Mouse (Mus musculus): ENCODE data around the gene Gm21188. TPM values are rescaled to one million over a fixed set of nuclear protein-coding genes. Genes with fewer than 3 reads are reported as not detected.
"Not testable (repeated sequence)": the region's sequence is repeated elsewhere in the genome, so short reads cannot be mapped to it uniquely, and the experiment has no call there.

Gm21188 gene
- polyA plus RNA-seq, 1 experiment: not detected

- not testable (repeated sequence) for H3K27ac ChIP-seq (ENCODE audit: insufficient read depth, low read length); H3K4me3 ChIP-seq (ENCODE audit: insufficient read depth, low read length); H3K4me1 ChIP-seq (ENCODE audit: control insufficient read depth, insufficient read depth, low read length)
These were observed 15.3 kb downstream of the Gm21188 start for GRCm38 (mm10) chr13:120036577-120037115.

GRCm38 (mm10) chr13:120035151-120035550, 16.8 kb downstream of the Gm21188 start:
- H3K4me3 ChIP-seq (ENCODE audit: insufficient read depth, low read length); H3K4me1 ChIP-seq (ENCODE audit: control insufficient read depth, insufficient read depth, low read length): not testable (repeated sequence)

GRCm38 (mm10) chr13:120034637-120035036, 17.4 kb downstream of the Gm21188 start:
- H3K27ac ChIP-seq (ENCODE audit: insufficient read depth, low read length); H3K4me3 ChIP-seq (ENCODE audit: insufficient read depth, low read length); H3K4me1 ChIP-seq (ENCODE audit: control insufficient read depth, insufficient read depth, low read length): not testable (repeated sequence)

More at GRCm38 (mm10) chr13:120035151-120035550, 16.8 kb downstream of the Gm21188 start:
- not testable (repeated sequence) for H3K27ac ChIP-seq (ENCODE audit: insufficient read depth, low read length)

GRCm38 (mm10) chr13:120033516-120034190, 18.3 kb downstream of the Gm21188 start:
- not testable (repeated sequence) for H3K27ac ChIP-seq (ENCODE audit: insufficient read depth, low read length); H3K4me3 ChIP-seq (ENCODE audit: insufficient read depth, low read length); H3K4me1 ChIP-seq (ENCODE audit: control insufficient read depth, insufficient read depth, low read length)

- not testable (repeated sequence) for H3K27ac ChIP-seq (ENCODE audit: insufficient read depth, low read length); H3K4me1 ChIP-seq (ENCODE audit: control insufficient read depth, insufficient read depth, low read length); H3K4me3 ChIP-seq (ENCODE audit: insufficient read depth, low read length)
These were observed 20.3 kb downstream of the Gm21188 start for GRCm38 (mm10) chr13:120031676-120032075.

- H3K4me3 ChIP-seq (ENCODE audit: insufficient read depth, low read length); H3K4me1 ChIP-seq (ENCODE audit: control insufficient read depth, insufficient read depth, low read length); H3K27ac ChIP-seq (ENCODE audit: insufficient read depth, low read length): not testable (repeated sequence)
These were observed 24.6 kb downstream of the Gm21188 start for GRCm38 (mm10) chr13:120027368-120027767.

- H3K4me3 ChIP-seq (ENCODE audit: insufficient read depth, low read length); H3K27ac ChIP-seq (ENCODE audit: insufficient read depth, low read length); H3K4me1 ChIP-seq (ENCODE audit: control insufficient read depth, insufficient read depth, low read length): not testable (repeated sequence)
These were observed 25.1 kb downstream of the Gm21188 start, which contains the start of gene Gm36079 for GRCm38 (mm10) chr13:120026911-120027310. Gene Gm36079 (minus strand): TSS chr13:120027011.

- H3K4me1 ChIP-seq (ENCODE audit: control insufficient read depth, insufficient read depth, low read length); H3K4me3 ChIP-seq (ENCODE audit: insufficient read depth, low read length); H3K27ac ChIP-seq (ENCODE audit: insufficient read depth, low read length): not testable (repeated sequence)
These were observed 25.6 kb downstream of the Gm21188 start for GRCm38 (mm10) chr13:120026373-120026772.

- not testable (repeated sequence) for H3K4me1 ChIP-seq (ENCODE audit: control insufficient read depth, insufficient read depth, low read length); H3K4me3 ChIP-seq (ENCODE audit: insufficient read depth, low read length); H3K27ac ChIP-seq (ENCODE audit: insufficient read depth, low read length)
These were observed 26.4 kb downstream of the Gm21188 start for GRCm38 (mm10) chr13:120025576-120025975.

GRCm38 (mm10) chr13:120025004-120025403, 27.0 kb downstream of the Gm21188 start:
- not testable (repeated sequence) for H3K4me1 ChIP-seq (ENCODE audit: control insufficient read depth, insufficient read depth, low read length); H3K4me3 ChIP-seq (ENCODE audit: insufficient read depth, low read length); H3K27ac ChIP-seq (ENCODE audit: insufficient read depth, low read length)

GRCm38 (mm10) chr13:120024581-120024980, 27.4 kb downstream of the Gm21188 start:
- H3K4me1 ChIP-seq (ENCODE audit: control insufficient read depth, insufficient read depth, low read length); H3K4me3 ChIP-seq (ENCODE audit: insufficient read depth, low read length); H3K27ac ChIP-seq (ENCODE audit: insufficient read depth, low read length): not testable (repeated sequence)

GRCm38 (mm10) chr13:120021477-120021876, 30.5 kb downstream of the Gm21188 start:
- not testable (repeated sequence) for H3K4me3 ChIP-seq (ENCODE audit: insufficient read depth, low read length); H3K27ac ChIP-seq (ENCODE audit: insufficient read depth, low read length); H3K4me1 ChIP-seq (ENCODE audit: control insufficient read depth, insufficient read depth, low read length)

GRCm38 (mm10) chr13:120015348-120016007, 36.5 kb downstream of the Gm21188 start:
- H3K4me3 ChIP-seq (ENCODE audit: insufficient read depth, low read length); H3K4me1 ChIP-seq (ENCODE audit: control insufficient read depth, insufficient read depth, low read length); H3K27ac ChIP-seq (ENCODE audit: insufficient read depth, low read length): not testable (repeated sequence)

- not testable (repeated sequence) for H3K27ac ChIP-seq (ENCODE audit: insufficient read depth, low read length); H3K4me3 ChIP-seq (ENCODE audit: insufficient read depth, low read length); H3K4me1 ChIP-seq (ENCODE audit: control insufficient read depth, insufficient read depth, low read length)
These were observed 38.0 kb downstream of the Gm21188 start for GRCm38 (mm10) chr13:120013962-120014361.

GRCm38 (mm10) chr13:120013544-120013943, 38.5 kb downstream of the Gm21188 start:
- H3K4me1 ChIP-seq (ENCODE audit: control insufficient read depth, insufficient read depth, low read length); H3K4me3 ChIP-seq (ENCODE audit: insufficient read depth, low read length); H3K27ac ChIP-seq (ENCODE audit: insufficient read depth, low read length): not testable (repeated sequence)

- not testable (repeated sequence) for H3K4me1 ChIP-seq (ENCODE audit: control insufficient read depth, insufficient read depth, low read length); H3K27ac ChIP-seq (ENCODE audit: insufficient read depth, low read length); H3K4me3 ChIP-seq (ENCODE audit: insufficient read depth, low read length)
These were observed 41.9 kb downstream of the Gm21188 start for GRCm38 (mm10) chr13:120010068-120010467.

Measured in cortical plate, adult 2 months (tissue).